Mouse (Mus musculus): ENCODE data around the gene Ttc38.

GRCm38 (mm10) chr15:85788633-85789032 lies 43.5 kb upstream of the Ttc38 start:
- no peak for TF ChIP-seq CTCF (IDR thresholded peaks at IDR 0.05 in 2 of 3, conservative IDR thresholded peaks at IDR 0.05 in 1 of 3; ENCODE audit: control insufficient read depth in 1 of 3, insufficient read depth in 1 of 3, low read depth in 2 of 3, low read length in 3 of 3, poor library complexity in 1 of 3, severe bottlenecking in 1 of 3)
- TF ChIP-seq SIN3A (IDR thresholded peaks at IDR 0.05; ENCODE audit: low read length) = no peak
- no peak for TF ChIP-seq RAD21 (IDR thresholded peaks at IDR 0.05; ENCODE audit: low read depth, low read length)
- TF ChIP-seq POLR2A (IDR thresholded peaks at IDR 0.05; ENCODE audit: control insufficient read depth in 1 of 2, insufficient read depth in 1 of 2, low read depth in 1 of 2, low read length in 2 of 2, poor library complexity in 1 of 2) = no peak
- TF ChIP-seq TCF12 (IDR thresholded peaks at IDR 0.05; ENCODE audit: low read depth, low read length) = no peak
- no peak for TF ChIP-seq GATA1 (IDR thresholded peaks at IDR 0.05; ENCODE audit: low read depth, low read length)
- TF ChIP-seq MAFK (IDR thresholded peaks at IDR 0.05; ENCODE audit: borderline replicate concordance, low read depth, low read length) = no peak
- no peak for TF ChIP-seq HCFC1 (IDR thresholded peaks at IDR 0.05; ENCODE audit: low read depth, low read length)
- TF ChIP-seq USF1 (IDR thresholded peaks at IDR 0.05; ENCODE audit: low read depth, low read length) = no peak
- no peak for TF ChIP-seq ZKSCAN1 (IDR thresholded peaks at IDR 0.05; ENCODE audit: low read depth, low read length)
